In genomic region chr12:40551317-40551716, GRCm38 (mm10) we compare ENCODE assay signal across 22 mouse cellular contexts.
DNase-seq lines count a peak whose midpoint lies in the region; ATAC-seq lines count a peak whose summit lies in the region.
"Had no signal": no experiment of that assay in that cellular context is flagged by ENCODE, and none has a peak within 500 bp of the region (broad histone marks: within the 10 kb centered on the region; RNA-seq: fewer than 3 reads in every experiment).

No protein-coding gene starts in this region.

- peak; percentile 38; the same call in 1 of the 2 replicates for ATAC-seq in megakaryocyte, adult 5-6 weeks (ENCODE audit: poor library complexity, severe bottlenecking)
- no peak for ATAC-seq in midbrain, embryonic 15.5 days (replicated peaks)
- ATAC-seq: forebrain, embryonic 14.5 days; forebrain, embryonic 16.5 days had no signal

- no peak overlapping the region for H3K9ac ChIP-seq in midbrain, embryonic 15.5 days
- H3K9ac ChIP-seq: embryonic facial prominence, embryonic 13.5 days; embryonic facial prominence, embryonic 15.5 days; forebrain, embryonic 12.5 days had no signal

- no peaks in the 10 kb centered on the region for H3K9me3 ChIP-seq in midbrain, embryonic 15.5 days
- H3K9me3 ChIP-seq: embryonic facial prominence, embryonic 13.5 days; embryonic facial prominence, embryonic 15.5 days; forebrain, embryonic 10.5 days; forebrain, embryonic 12.5 days had no signal

- DNase-seq in adrenal gland, adult 2 months, result peak; percentile 27
- no peak for DNase-seq in adrenal gland, postnatal 25 days
- DNase-seq in 416B (ENCODE audit: low read depth), result peak; percentile 33
- DNase-seq in frontal cortex, postnatal 14 days (ENCODE audit: low spot score in 2 of 2), result no peak
- DNase-seq: adrenal gland, adult 8-10 months; adrenal gland, postnatal 14 days; cerebellum, adult 11 months; cerebellum, adult 18-20 months; cerebellum, adult 8-10 months; cerebellum, adult 9-11 months; cerebellum, postnatal 14 days; cerebellum, postnatal 36 days; embryo, embryonic 11 days had no signal

- H3K36me3 ChIP-seq in midbrain, embryonic 15.5 days (replicated peaks), result no peaks in the 10 kb centered on the region
- H3K36me3 ChIP-seq: embryonic facial prominence, embryonic 13.5 days; embryonic facial prominence, embryonic 15.5 days; forebrain, embryonic 10.5 days; forebrain, embryonic 12.5 days had no signal

- 84% methylated on average over 3 of the region's 3 CpGs for WGBS in midbrain, embryonic 15.5 days

- peaks cover 10% of the 10 kb centered on the region for H3K4me1 ChIP-seq in midbrain, embryonic 15.5 days
- H3K4me1 ChIP-seq: embryonic facial prominence, embryonic 13.5 days; embryonic facial prominence, embryonic 15.5 days had no signal

- H3K27me3 ChIP-seq in midbrain, embryonic 15.5 days (replicated peaks), result no peaks in the 10 kb centered on the region
- H3K27me3 ChIP-seq: embryonic facial prominence, embryonic 13.5 days; embryonic facial prominence, embryonic 15.5 days; forebrain, embryonic 12.5 days had no signal

- H3K4me3 ChIP-seq in midbrain, embryonic 15.5 days, result no peak overlapping the region
- H3K4me3 ChIP-seq: embryonic facial prominence, embryonic 13.5 days; embryonic facial prominence, embryonic 15.5 days; erythroblast, embryonic 14.5 days; forebrain, embryonic 10.5 days; forebrain, embryonic 12.5 days had no signal

- no peak overlapping the region for H3K4me2 ChIP-seq in midbrain, embryonic 15.5 days
- H3K4me2 ChIP-seq: embryonic facial prominence, embryonic 13.5 days; embryonic facial prominence, embryonic 15.5 days; forebrain, embryonic 12.5 days had no signal

- no peak overlapping the region for H3K27ac ChIP-seq in midbrain, embryonic 15.5 days
- H3K27ac ChIP-seq: embryonic facial prominence, embryonic 13.5 days; embryonic facial prominence, embryonic 15.5 days; forebrain, embryonic 10.5 days; forebrain, embryonic 12.5 days had no signal

Comparison
In these comparisons a context has a peak if more than half of its experiments do, and no peak if none do; other contexts are left out.
1. DNase-seq: peak in adrenal gland, adult 2 months (single experiment) and 416B (single experiment); none in adrenal gland, postnatal 25 days (single experiment) and frontal cortex, postnatal 14 days (0 of 2).